Mouse (Mus musculus) olfactory bulb, adult 2 months (tissue): ENCODE data around the gene Tmem87b.

ENCODE experiments used
- CTCF ChIP-seq: fragments of 200-500 bp; IDR thresholded peaks from 2 replicates; pipeline ENCODE4 v1.5.1; 2012; ENCODE audit warnings: low read depth, mild to moderate bottlenecking, low read length, moderate library complexity; ENCODE audit not compliant: insufficient read depth
- POLR2A ChIP-seq: fragments of 200-500 bp; IDR thresholded peaks from 2 replicates; pipeline ENCODE4 v1.6.1; 2012; ENCODE audit warnings: mild to moderate bottlenecking, low read depth, low read length, moderate library complexity; ENCODE audit not compliant: insufficient read depth

GRCm38 (mm10) chr2:128858962-128859361, 41.0 kb downstream of the Tmem87b start:
- no peak for TF ChIP-seq POLR2A
- no peak for TF ChIP-seq CTCF
